Comparison of ENCODE assay signal across 16 mouse cellular contexts in genomic region chr10:62099749-62100403, GRCm38 (mm10). TPM values are rescaled to one million over a fixed set of nuclear protein-coding genes. Genes with fewer than 3 reads are reported as not detected.
DNase-seq lines count a peak whose midpoint lies in the region; ATAC-seq lines count a peak whose summit lies in the region.
"Had no signal": no experiment of that assay in that cellular context is flagged by ENCODE, and none has a peak within 500 bp of the region (broad histone marks: within the 10 kb centered on the region; RNA-seq: fewer than 3 reads in every experiment).

No protein-coding gene starts in this region.

- no peaks in the 10 kb centered on the region for H3K9me3 ChIP-seq in intestine, embryonic 14.5 days (ENCODE audit: control insufficient read depth, low read length)
- no peaks in the 10 kb centered on the region for H3K9me3 ChIP-seq in intestine, embryonic 15.5 days
- H3K9me3 ChIP-seq in forebrain, embryonic 16.5 days (ENCODE audit: control insufficient read depth, low read length) = no peaks in the 10 kb centered on the region
- H3K9me3 ChIP-seq in limb, embryonic 13.5 days = no peaks in the 10 kb centered on the region
- H3K9me3 ChIP-seq in neural tube, embryonic 14.5 days (ENCODE audit: control insufficient read depth, low read length) = no peaks in the 10 kb centered on the region
- H3K9me3 ChIP-seq: heart, embryonic 15.5 days; liver, embryonic 15.5 days; megakaryocyte, embryonic 14.5 days had no signal

- H3K27ac ChIP-seq in intestine, embryonic 14.5 days (ENCODE audit: low read depth) = no peak overlapping the region
- no peak overlapping the region for H3K27ac ChIP-seq in intestine, embryonic 15.5 days
- peak overlapping the region; percentile 92 for H3K27ac ChIP-seq in forebrain, embryonic 16.5 days (ENCODE audit: low read length)
- H3K27ac ChIP-seq in limb, embryonic 13.5 days = no peak overlapping the region
- H3K27ac ChIP-seq in neural tube, embryonic 14.5 days (ENCODE audit: low read depth, low read length) = peak overlapping the region; percentile 91
- H3K27ac ChIP-seq: heart, embryonic 15.5 days; liver, embryonic 15.5 days had no signal

- peaks cover 4% of the 10 kb centered on the region; the same call in 1 of the 2 replicates for H3K4me1 ChIP-seq in intestine, embryonic 14.5 days (replicated peaks; ENCODE audit: control insufficient read depth, insufficient read depth, low read length)
- H3K4me1 ChIP-seq in intestine, embryonic 15.5 days (replicated peaks) = no peaks in the 10 kb centered on the region
- H3K4me1 ChIP-seq in forebrain, embryonic 16.5 days (replicated peaks; ENCODE audit: control insufficient read depth, insufficient read depth, low read length) = peaks cover 26% of the 10 kb centered on the region
- peaks cover 23% of the 10 kb centered on the region for H3K4me1 ChIP-seq in limb, embryonic 13.5 days
- H3K4me1 ChIP-seq in neural tube, embryonic 14.5 days (ENCODE audit: control insufficient read depth, insufficient read depth, low read length) = peaks cover 16% of the 10 kb centered on the region
- H3K4me1 ChIP-seq: heart, embryonic 15.5 days; liver, embryonic 15.5 days; megakaryocyte, embryonic 14.5 days had no signal

- no peaks in the 10 kb centered on the region for H3K36me3 ChIP-seq in intestine, embryonic 14.5 days (ENCODE audit: control insufficient read depth, insufficient read depth, low read length)
- H3K36me3 ChIP-seq in intestine, embryonic 15.5 days = no peaks in the 10 kb centered on the region
- no peaks in the 10 kb centered on the region for H3K36me3 ChIP-seq in forebrain, embryonic 16.5 days (ENCODE audit: control insufficient read depth, insufficient read depth)
- no peaks in the 10 kb centered on the region for H3K36me3 ChIP-seq in limb, embryonic 13.5 days
- no peaks in the 10 kb centered on the region for H3K36me3 ChIP-seq in neural tube, embryonic 14.5 days (ENCODE audit: control insufficient read depth, insufficient read depth, low read length)
- H3K36me3 ChIP-seq: heart, embryonic 15.5 days; liver, embryonic 15.5 days had no signal

- DNase-seq in intestine, embryonic 14.5 days (ENCODE audit: low spot score) = no peak
- no peak for DNase-seq in urinary bladder, adult 18-20 months (ENCODE audit: low spot score in 2 of 2)
- no peak for DNase-seq in cerebellum, adult 8-10 months
- DNase-seq in left cerebral cortex, adult 18-20 months (ENCODE audit: low spot score in 2 of 2) = no peak
- DNase-seq: adrenal gland, adult 8-10 months; B cell, adult 2 months; cerebellum, adult 18-20 months had no signal

- no peak overlapping the region for H3K4me2 ChIP-seq in intestine, embryonic 14.5 days (ENCODE audit: low read length)
- H3K4me2 ChIP-seq in intestine, embryonic 15.5 days (replicated peaks) = no peak overlapping the region
- no peak overlapping the region; the same call in 1 of the 2 replicates for H3K4me2 ChIP-seq in forebrain, embryonic 16.5 days (ENCODE audit: low read length)
- H3K4me2 ChIP-seq in limb, embryonic 13.5 days (replicated peaks) = peak overlapping the region; percentile 17; the same call in 1 of the 2 replicates
- H3K4me2 ChIP-seq in neural tube, embryonic 14.5 days (ENCODE audit: low read depth, low read length) = no peak overlapping the region
- H3K4me2 ChIP-seq: heart, embryonic 15.5 days; liver, embryonic 15.5 days had no signal

- H3K9ac ChIP-seq in intestine, embryonic 14.5 days (ENCODE audit: low read length) = no peak overlapping the region
- no peak overlapping the region for H3K9ac ChIP-seq in intestine, embryonic 15.5 days
- H3K9ac ChIP-seq in forebrain, embryonic 16.5 days (replicated peaks; ENCODE audit: low read depth, low read length) = no peak overlapping the region
- H3K9ac ChIP-seq in limb, embryonic 13.5 days = no peak overlapping the region
- H3K9ac ChIP-seq in neural tube, embryonic 14.5 days (replicated peaks; ENCODE audit: low read depth, low read length) = peak overlapping the region; percentile 29; the same call in 1 of the 2 replicates
- H3K9ac ChIP-seq: heart, embryonic 15.5 days; liver, embryonic 15.5 days had no signal

- ATAC-seq in intestine, embryonic 14.5 days (replicated peaks; ENCODE audit: low FRiP score, low TSS enrichment, low read depth) = 0 out of 2 replicates have a peak, but pooled peaks have one; percentile 40
- no peak for ATAC-seq in intestine, embryonic 15.5 days
- peak; percentile 56 for ATAC-seq in forebrain, embryonic 16.5 days
- ATAC-seq in limb, embryonic 13.5 days (ENCODE audit: low FRiP score, low read depth) = peak; percentile 68
- peak; percentile 84 for ATAC-seq in neural tube, embryonic 14.5 days (ENCODE audit: low read depth)

- H3K27me3 ChIP-seq in intestine, embryonic 14.5 days (replicated peaks; ENCODE audit: control insufficient read depth, insufficient read depth, low read length) = peaks cover 6% of the 10 kb centered on the region; the same call in 1 of the 2 replicates
- peaks cover 3% of the 10 kb centered on the region; the same call in 1 of the 2 replicates for H3K27me3 ChIP-seq in intestine, embryonic 15.5 days (replicated peaks)
- H3K27me3 ChIP-seq in forebrain, embryonic 16.5 days (replicated peaks; ENCODE audit: control insufficient read depth, insufficient read depth, low read length) = 0 out of 2 replicates have a peak, but pooled peaks cover 2% of the 10 kb centered on the region
- peaks cover 18% of the 10 kb centered on the region for H3K27me3 ChIP-seq in limb, embryonic 13.5 days
- peaks cover 4% of the 10 kb centered on the region; the same call in 1 of the 2 replicates for H3K27me3 ChIP-seq in neural tube, embryonic 14.5 days (ENCODE audit: control insufficient read depth, insufficient read depth, low read length)
- H3K27me3 ChIP-seq: liver, embryonic 15.5 days had no signal

- H3K4me3 ChIP-seq in intestine, embryonic 14.5 days (ENCODE audit: low read depth, low read length) = no peak overlapping the region
- no peak overlapping the region for H3K4me3 ChIP-seq in intestine, embryonic 15.5 days (replicated peaks)
- H3K4me3 ChIP-seq in forebrain, embryonic 16.5 days (replicated peaks; ENCODE audit: low read length) = no peak overlapping the region
- no peak overlapping the region for H3K4me3 ChIP-seq in limb, embryonic 13.5 days
- H3K4me3 ChIP-seq in neural tube, embryonic 14.5 days (ENCODE audit: low read depth, low read length) = no peak overlapping the region
- H3K4me3 ChIP-seq: heart, embryonic 15.5 days; liver, embryonic 15.5 days; megakaryocyte, embryonic 14.5 days had no signal

- 48% methylated on average over 10 of the region's 10 CpGs for WGBS in intestine, embryonic 14.5 days
- WGBS in intestine, embryonic 15.5 days = 51% methylated on average over 10 of the region's 10 CpGs
- 47% methylated on average over 10 of the region's 10 CpGs for WGBS in forebrain, embryonic 16.5 days
- 38% methylated on average over 10 of the region's 10 CpGs for WGBS in limb, embryonic 13.5 days
- 41% methylated on average over 10 of the region's 10 CpGs for WGBS in neural tube, embryonic 14.5 days

RNA-seq across cellular contexts. Expression of gene Neurog3, which starts 33.0 kb away (rescaled TPM):
- polyA plus RNA-seq in intestine, embryonic 14.5 days (2014; fragmentation: Nextera tagmentation; extraction: Ambion mirVana) = 8.5 and 20.9 TPM in 2 replicates
- 11.4 and 11.8 TPM in 2 replicates for polyA plus RNA-seq in intestine, embryonic 15.5 days (2015; fragmentation: Nextera tagmentation; extraction: Ambion mirVana)
- 0.16 TPM in 1 of 2 replicates, not detected in the other for polyA plus RNA-seq in forebrain, embryonic 16.5 days (2015; fragmentation: Nextera tagmentation; extraction: Ambion mirVana)
- polyA plus RNA-seq in limb, embryonic 13.5 days (2015; fragmentation: Nextera tagmentation; extraction: Ambion mirVana) = 0.23 TPM in 1 of 2 replicates, not detected in the other
- polyA plus RNA-seq in neural tube, embryonic 14.5 days (2014; fragmentation: Nextera tagmentation; extraction: Ambion mirVana) = 0.16 and 0.68 TPM in 2 replicates
- under 1 TPM in 1 of 2 experiments, not detected in 1; 0.26 TPM for total RNA-seq in left cerebral cortex, adult 18-20 months (2021)
- total RNA-seq: adrenal gland, adult 8-10 months; layer of hippocampus, postnatal 25 days had no signal
- polyA plus RNA-seq: heart, embryonic 15.5 days; kidney, embryonic 14.5 days; liver, embryonic 15.5 days had no signal

RNA-seq across cellular contexts. Expression of gene Fam241b, which starts 43.8 kb away (rescaled TPM):
- 7.6 and 10.3 TPM in 2 replicates for polyA plus RNA-seq in intestine, embryonic 14.5 days (2014; fragmentation: Nextera tagmentation; extraction: Ambion mirVana)
- 34.0 and 34.6 TPM in 2 replicates for polyA plus RNA-seq in intestine, embryonic 15.5 days (2015; fragmentation: Nextera tagmentation; extraction: Ambion mirVana)
- polyA plus RNA-seq in forebrain, embryonic 16.5 days (2015; fragmentation: Nextera tagmentation; extraction: Ambion mirVana) = 153 and 185 TPM in 2 replicates
- polyA plus RNA-seq in limb, embryonic 13.5 days (2015; fragmentation: Nextera tagmentation; extraction: Ambion mirVana) = 16.2 and 18.1 TPM in 2 replicates
- polyA plus RNA-seq in neural tube, embryonic 14.5 days (2014; fragmentation: Nextera tagmentation; extraction: Ambion mirVana) = 32.5 and 44.7 TPM in 2 replicates
- 10 to 100 TPM; 62.3 to 63.9 TPM for total RNA-seq in left cerebral cortex, adult 18-20 months (2021)

Comparison
In these comparisons a context has a peak if more than half of its experiments do, and no peak if none do; other contexts are left out.
1. H3K27ac ChIP-seq: peak in forebrain, embryonic 16.5 days (single experiment) and neural tube, embryonic 14.5 days (single experiment); none in intestine, embryonic 14.5 days (single experiment), intestine, embryonic 15.5 days (single experiment) and limb, embryonic 13.5 days (single experiment).